Comparison of ENCODE assay signal across 10 mouse cellular contexts in the genomic region with DNA sequence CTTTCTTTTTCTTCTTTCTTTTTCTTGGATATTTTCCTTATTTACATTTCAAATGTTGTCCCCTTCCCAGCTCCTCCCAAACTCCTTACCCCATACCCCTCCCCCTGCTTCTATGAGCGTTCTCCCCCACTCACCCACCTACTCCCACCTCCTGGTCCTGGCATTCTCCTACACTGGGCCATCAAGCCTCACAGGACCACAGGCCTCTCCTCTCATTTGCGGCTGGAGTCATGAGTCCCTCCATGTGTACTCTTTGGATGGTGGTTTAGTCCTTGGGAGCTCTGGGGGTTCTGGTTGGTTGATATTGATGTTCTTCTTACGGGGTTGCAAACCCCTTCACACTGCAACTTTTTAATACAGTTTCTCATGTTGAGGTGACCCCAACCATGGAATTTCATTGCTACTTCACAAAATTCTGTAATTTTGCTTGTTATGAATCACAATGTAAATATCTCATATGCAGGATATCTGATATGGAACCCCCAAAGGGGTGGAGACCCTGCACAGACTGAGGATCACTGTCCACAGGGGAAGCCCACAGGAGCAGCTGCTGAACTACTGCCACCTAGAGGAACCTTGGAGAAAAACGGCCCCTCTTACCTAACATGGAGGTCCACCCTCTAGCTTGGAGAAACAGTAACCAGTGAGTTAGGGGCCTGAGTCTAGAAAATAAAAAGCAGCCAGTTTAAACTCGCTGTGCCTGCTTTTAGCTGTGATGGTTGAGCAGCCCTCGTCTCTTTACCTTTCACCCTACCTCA. TPM values are rescaled to one million over a fixed set of nuclear protein-coding genes. Genes with fewer than 3 reads are reported as not detected.
DNase-seq lines count a peak whose midpoint lies in the region; ATAC-seq and TF ChIP-seq lines count a peak whose summit lies in the region.
"Had no signal": no experiment of that assay in that cellular context is flagged by ENCODE, and none has a peak within 500 bp of the region (broad histone marks: within the 10 kb centered on the region; RNA-seq: fewer than 3 reads in every experiment).

No protein-coding gene starts in this region.

- POLR2A ChIA-PET in Patski (lab: Charles Lee), result interaction anchor here (0.5 to 1.1 kb wide), 2 partner anchors 44 to 50 kb away, joined by 3 read pairs; no protein-coding TSS in a partner anchor

- H3K4me1 ChIP-seq in hindbrain, postnatal 0 days (ENCODE audit: insufficient read depth, low read length), result no peaks in the 10 kb centered on the region
- no peaks in the 10 kb centered on the region for H3K4me1 ChIP-seq in hindbrain, embryonic 12.5 days
- H3K4me1 ChIP-seq in liver, postnatal 0 days (ENCODE audit: insufficient read depth), result no peaks in the 10 kb centered on the region

- H3K79me2 ChIP-seq in C2C12 (ENCODE audit: control insufficient read depth, insufficient read depth), result no peaks in the 10 kb centered on the region

- no peak overlapping the region for H3ac ChIP-seq in C2C12 (ENCODE audit: control insufficient read depth, insufficient read length, low read depth)

- no peaks in the 10 kb centered on the region for H3K36me3 ChIP-seq in hindbrain, postnatal 0 days (ENCODE audit: insufficient read depth, low read length)
- H3K36me3 ChIP-seq in hindbrain, embryonic 12.5 days, result no peaks in the 10 kb centered on the region
- H3K36me3 ChIP-seq in C2C12 (ENCODE audit: control insufficient read depth, insufficient read depth), result no peaks in the 10 kb centered on the region
- H3K36me3 ChIP-seq in liver, postnatal 0 days (replicated peaks; ENCODE audit: insufficient read depth, low read length), result no peaks in the 10 kb centered on the region

- no peak overlapping the region for H3K9ac ChIP-seq in hindbrain, postnatal 0 days (replicated peaks; ENCODE audit: low read length)
- H3K9ac ChIP-seq in hindbrain, embryonic 12.5 days, result no peak overlapping the region
- no peak overlapping the region for H3K9ac ChIP-seq in liver, postnatal 0 days (replicated peaks)

- in situ Hi-C loops in Patski (cut with MboI; ENCODE audit: low pct_unique_long_range_greater_than_20kb), result loop anchor here (5.0 kb wide), 1 partner anchor 265 kb away; no protein-coding TSS in a partner anchor

- no peaks in the 10 kb centered on the region for H3K9me3 ChIP-seq in hindbrain, postnatal 0 days (ENCODE audit: low read length)
- no peaks in the 10 kb centered on the region for H3K9me3 ChIP-seq in hindbrain, embryonic 12.5 days (replicated peaks)
- no peaks in the 10 kb centered on the region for H3K9me3 ChIP-seq in liver, postnatal 0 days (ENCODE audit: low read length)

- H3K4me2 ChIP-seq in hindbrain, postnatal 0 days (ENCODE audit: low read depth, low read length), result no peak overlapping the region
- H3K4me2 ChIP-seq in hindbrain, embryonic 12.5 days (replicated peaks), result no peak overlapping the region
- no peak overlapping the region for H3K4me2 ChIP-seq in liver, postnatal 0 days (ENCODE audit: low read depth, low read length)

- no peak for TF ChIP-seq EP300 in liver, postnatal 0 days (IDR thresholded peaks at IDR 0.05; ENCODE audit: low read depth)

- no peak overlapping the region for H3K27ac ChIP-seq in hindbrain, postnatal 0 days
- H3K27ac ChIP-seq in hindbrain, embryonic 12.5 days, result no peak overlapping the region
- no peak overlapping the region for H3K27ac ChIP-seq in liver, postnatal 0 days (ENCODE audit: low read depth)

- H3K79me3 ChIP-seq in C2C12 (ENCODE audit: low read depth), result no peaks in the 10 kb centered on the region

- CTCF ChIA-PET in Patski (lab: Charles Lee), result interaction anchor here (0.7 to 7.2 kb wide), 13 partner anchors 10 to 272 kb away, joined by 3 to 64 read pairs (median 4); partner anchors contain the start of genes Acadm and Slc44a5

- DNase-seq in hindbrain, postnatal 0 days (ENCODE audit: low spot score), result peak; percentile 55
- no peak for DNase-seq in Patski (ENCODE audit: low read depth, low spot score)
- DNase-seq in liver, postnatal 0 days, result no peak
- DNase-seq in urinary bladder, adult 18-20 months (ENCODE audit: low spot score in 2 of 2), result no peak
- DNase-seq in kidney, postnatal 10 days, result no peak
- no peak for DNase-seq in heart, adult 8-10 months (ENCODE audit: low spot score)
- DNase-seq: gastrocnemius, postnatal 14 days had no signal

- no peaks in the 10 kb centered on the region for H3K27me3 ChIP-seq in hindbrain, postnatal 0 days (ENCODE audit: insufficient read depth, low read length)
- no peaks in the 10 kb centered on the region for H3K27me3 ChIP-seq in hindbrain, embryonic 12.5 days
- H3K27me3 ChIP-seq in C2C12 (ENCODE audit: control insufficient read depth, insufficient read depth, insufficient read length) (no peaks in the 10 kb centered on the region), Patski (peaks cover 2% of the 10 kb centered on the region)
- no peaks in the 10 kb centered on the region for H3K27me3 ChIP-seq in liver, postnatal 0 days (ENCODE audit: insufficient read depth, low read length)

- no peak overlapping the region for H3K4me3 ChIP-seq in hindbrain, postnatal 0 days (ENCODE audit: low read length)
- no peak overlapping the region for H3K4me3 ChIP-seq in hindbrain, embryonic 12.5 days
- no peak overlapping the region for H3K4me3 ChIP-seq in C2C12 (ENCODE audit: insufficient read depth, poor library complexity, severe bottlenecking)
- H3K4me3 ChIP-seq in liver, postnatal 0 days (ENCODE audit: low read depth, low read length), result no peak overlapping the region

- 69% methylated on average over 6 of the region's 6 CpGs for WGBS in hindbrain, postnatal 0 days
- WGBS in hindbrain, embryonic 12.5 days, result 68% methylated on average over 6 of the region's 6 CpGs
- WGBS in liver, postnatal 0 days (ENCODE audit: insufficient replicate concordance), result 55% methylated on average over 6 of the region's 6 CpGs

- ATAC-seq in hindbrain, postnatal 0 days, result 0 out of 2 replicates have a peak, but pooled peaks have one; percentile 25
- no peak for ATAC-seq in hindbrain, embryonic 12.5 days (ENCODE audit: low FRiP score)
- ATAC-seq in Patski, result no peak
- no peak for ATAC-seq in liver, postnatal 0 days

- peak; percentile 61 for TF ChIP-seq CTCF in hindbrain, postnatal 0 days (IDR thresholded peaks at IDR 0.05; ENCODE audit: low read depth)
- TF ChIP-seq CTCF in C2C12 (IDR thresholded peaks at IDR 0.05; ENCODE audit: control insufficient read depth, insufficient read depth, insufficient read length), result peak; percentile 15
- TF ChIP-seq CTCF in Patski (IDR thresholded peaks at IDR 0.05), result peak; percentile 82
- peak; percentile 68 for TF ChIP-seq CTCF in liver, postnatal 0 days (IDR thresholded peaks at IDR 0.05; ENCODE audit: low read depth)

TF ChIP-seq in C2C12, 6 proteins besides CTCF, POLR2A, EP300 and RAD21:
- TF ChIP-seq MAX (IDR thresholded peaks at IDR 0.05) (no peak), USF1 (IDR thresholded peaks at IDR 0.05; ENCODE audit: low read depth) (no peak), FOSL1 (IDR thresholded peaks at IDR 0.05; ENCODE audit: insufficient read depth, low read length, poor library complexity, severe bottlenecking) (no peak), MYOG (IDR thresholded peaks at IDR 0.05; ENCODE audit: control insufficient read depth, extremely low read depth, insufficient read length) (no peak), CEBPB (IDR thresholded peaks at IDR 0.05; ENCODE audit: low read depth) (no peak), MYOD1 (IDR thresholded peaks at IDR 0.05; ENCODE audit: control insufficient read depth, insufficient read length, low read depth) (no peak)

RNA-seq across cellular contexts. Expression of gene Slc44a5, which starts 11.4 kb away (rescaled TPM):
- 27.7 and 36.9 TPM in 2 replicates for total RNA-seq in hindbrain, postnatal 0 days (2014; rRNA removed)
- 6.5 TPM in 2 replicates for polyA plus RNA-seq in hindbrain, postnatal 0 days (2015; fragmentation: Nextera tagmentation; extraction: Ambion mirVana)
- polyA plus RNA-seq in hindbrain, embryonic 12.5 days (2016; fragmentation: Nextera tagmentation; extraction: Ambion mirVana), result 5.7 and 6.1 TPM in 2 replicates
- polyA plus RNA-seq in C2C12 (2012; fragmentation: generic; extraction: Trizol), result 0.06 TPM
- polyA plus RNA-seq in Patski (2021), result 5.0 TPM
- 0.02 and 0.18 TPM in 2 replicates for polyA plus RNA-seq in liver, postnatal 0 days (2015; fragmentation: Nextera tagmentation; extraction: Ambion mirVana)
- total RNA-seq in heart, adult 8-10 months (2022), result under 1 TPM in 3 of 4 experiments, not detected in 1; 0.09 to 0.19 (median 0.13) TPM
- total RNA-seq: neutrophil, adult 5-6 weeks had no signal

RNA-seq across cellular contexts. Expression of gene Acadm, which starts 17.4 kb away (rescaled TPM):
- 42.1 and 92.6 TPM in 2 replicates for total RNA-seq in hindbrain, postnatal 0 days (2014; rRNA removed)
- 67.9 and 71.9 TPM in 2 replicates for polyA plus RNA-seq in hindbrain, postnatal 0 days (2015; fragmentation: Nextera tagmentation; extraction: Ambion mirVana)
- polyA plus RNA-seq in hindbrain, embryonic 12.5 days (2016; fragmentation: Nextera tagmentation; extraction: Ambion mirVana), result 61.0 and 68.9 TPM in 2 replicates
- polyA plus RNA-seq in C2C12 (2012; fragmentation: generic; extraction: Trizol) (26.0 TPM), Patski (2021) (240 TPM)
- 271 and 289 TPM in 2 replicates for polyA plus RNA-seq in liver, postnatal 0 days (2015; fragmentation: Nextera tagmentation; extraction: Ambion mirVana)
- 1,000 to 10,000 TPM; 1,199 to 1,642 (median 1,432) TPM for total RNA-seq in heart, adult 8-10 months (2022)

RNA-seq across cellular contexts. Expression of gene Rabggtb, which starts 49.0 kb away (rescaled TPM):
- 60.9 and 68.5 TPM in 2 replicates for total RNA-seq in hindbrain, postnatal 0 days (2014; rRNA removed)
- polyA plus RNA-seq in hindbrain, postnatal 0 days (2015; fragmentation: Nextera tagmentation; extraction: Ambion mirVana), result 62.5 and 63.3 TPM in 2 replicates
- polyA plus RNA-seq in hindbrain, embryonic 12.5 days (2016; fragmentation: Nextera tagmentation; extraction: Ambion mirVana), result 36.5 and 37.4 TPM in 2 replicates
- polyA plus RNA-seq in C2C12 (2012; fragmentation: generic; extraction: Trizol) (65.9 TPM), Patski (2021) (219 TPM)
- polyA plus RNA-seq in liver, postnatal 0 days (2015; fragmentation: Nextera tagmentation; extraction: Ambion mirVana), result 28.7 and 31.8 TPM in 2 replicates
- total RNA-seq in heart, adult 8-10 months (2022), result 100 to 1,000 TPM in 2 of 4 experiments, 10 to 100 TPM in 2; 95.0 to 103 (median 99.9) TPM

RNA-seq across cellular contexts. Expression of gene Msh4, which starts 55.9 kb away (rescaled TPM):
- 0.40 and 0.68 TPM in 2 replicates for total RNA-seq in hindbrain, postnatal 0 days (2014; rRNA removed)
- polyA plus RNA-seq in hindbrain, postnatal 0 days (2015; fragmentation: Nextera tagmentation; extraction: Ambion mirVana), result 0.13 and 0.19 TPM in 2 replicates
- polyA plus RNA-seq in hindbrain, embryonic 12.5 days (2016; fragmentation: Nextera tagmentation; extraction: Ambion mirVana), result 0.06 and 0.17 TPM in 2 replicates
- polyA plus RNA-seq in C2C12 (2012; fragmentation: generic; extraction: Trizol), result 0.02 TPM
- 0.03 TPM for polyA plus RNA-seq in Patski (2021)
- not detected in 2 replicates for polyA plus RNA-seq in liver, postnatal 0 days (2015; fragmentation: Nextera tagmentation; extraction: Ambion mirVana)
- under 1 TPM in 1 of 4 experiments, not detected in 3; 0.08 TPM for total RNA-seq in heart, adult 8-10 months (2022)

Comparison
In these comparisons a context has a peak if more than half of its experiments do, and no peak if none do; other contexts are left out.
1. CTCF ChIP-seq: peak in every context shown above with its lines; median percentile 82 in Patski; 68 in liver, postnatal 0 days; 61 in hindbrain, postnatal 0 days; 15 in C2C12.